Mouse (Mus musculus) urinary bladder, postnatal 4 days (tissue): ENCODE results near the gene Rpl9-ps1.

ENCODE experiments used
- DNase-seq, 2 experiments: peaks; one replicate each; pipeline ENCODE4 v3.0.0; 2021 to 2022; ENCODE audit warnings: low spot score in 2 of 2

Rpl9-ps1 gene

DNA sequence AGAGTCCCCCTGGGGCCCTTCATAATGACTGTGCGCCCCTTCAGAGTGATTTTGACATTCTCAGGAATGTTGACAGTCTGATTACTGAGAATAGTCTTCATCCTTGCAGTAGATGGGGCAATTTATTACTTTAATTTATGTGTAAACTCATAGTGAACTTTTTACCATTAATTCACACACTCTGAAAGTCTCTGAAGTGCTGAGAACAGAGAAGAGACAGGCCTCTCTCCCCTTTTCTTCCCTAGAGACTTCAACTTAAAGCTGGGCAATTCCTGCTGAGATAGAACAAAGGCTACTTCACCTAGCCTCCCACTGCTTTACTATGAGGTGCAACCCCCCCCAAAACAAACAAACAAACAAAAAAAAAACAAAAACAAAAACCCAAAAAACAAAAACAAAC lies at the start of gene Rpl9-ps1:
Rpl9-ps1 (minus strand) TSS at position 101 of the 400 bp plus-strand sequence.
- no peak for DNase-seq

DNA sequence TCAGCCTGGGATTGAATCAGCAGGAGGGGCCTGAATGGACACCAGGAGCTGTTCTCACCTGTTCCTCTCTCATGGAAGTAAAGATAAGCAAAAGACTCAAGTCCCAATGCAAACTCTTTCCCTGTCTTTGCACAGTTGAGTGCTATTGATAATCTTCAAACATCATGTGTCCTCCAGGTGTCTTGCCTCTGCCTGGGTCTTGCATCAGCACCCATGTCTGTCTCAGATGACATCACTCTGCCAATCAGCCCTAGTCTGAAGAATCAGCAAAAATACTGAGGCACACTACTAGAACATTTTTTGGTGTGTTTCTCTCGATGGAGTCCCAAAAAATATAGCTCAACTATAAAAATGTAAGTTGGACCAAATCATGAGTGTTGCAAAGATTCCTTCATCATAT lies 46.6 kb upstream of the Rpl9-ps1 start:
- no peak for DNase-seq

DNA sequence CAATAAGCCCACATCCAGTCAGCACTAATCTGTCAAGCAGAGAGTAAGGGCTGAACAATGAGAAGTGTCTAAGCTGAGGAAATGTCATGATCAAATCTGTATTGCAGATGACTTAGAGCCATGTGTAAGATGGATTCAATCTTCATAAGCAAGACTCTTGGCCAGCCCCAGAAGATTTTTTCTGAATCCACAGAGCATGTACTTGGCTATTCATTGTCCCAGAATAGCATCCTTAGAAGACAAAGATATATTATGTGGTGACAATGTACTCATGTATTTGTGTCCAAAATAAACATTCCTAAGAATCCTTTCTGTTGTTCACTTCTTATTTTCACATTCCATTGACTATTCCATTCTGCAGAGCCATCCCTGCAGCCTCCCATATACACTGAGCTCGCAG lies 44.5 kb upstream of the Rpl9-ps1 start:
- DNase-seq, result no peak

- no peak for DNase-seq
These were observed 30.2 kb upstream of the Rpl9-ps1 start for GRCm38 (mm10) chr11:83675665-83676064.

DNA sequence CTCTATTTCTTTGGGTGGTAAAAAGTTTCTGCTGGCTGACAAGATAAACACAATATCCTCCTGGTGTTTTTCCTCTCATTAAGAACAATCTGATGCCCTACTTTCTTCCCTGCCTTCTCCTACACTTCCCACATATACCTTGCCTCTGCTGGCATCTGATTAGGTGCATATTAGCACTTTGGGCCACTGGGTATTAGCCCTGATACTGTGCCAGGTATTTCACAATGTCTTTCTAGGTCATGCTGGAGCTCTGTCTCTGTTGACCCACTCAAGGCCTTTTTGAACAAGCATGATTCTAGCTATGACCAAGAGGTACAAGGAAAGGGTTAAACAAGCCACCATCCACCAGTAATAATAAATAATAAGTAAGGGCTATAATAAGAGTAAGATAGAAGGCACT lies 26.3 kb upstream of the Rpl9-ps1 start:
- no peak for DNase-seq

DNA sequence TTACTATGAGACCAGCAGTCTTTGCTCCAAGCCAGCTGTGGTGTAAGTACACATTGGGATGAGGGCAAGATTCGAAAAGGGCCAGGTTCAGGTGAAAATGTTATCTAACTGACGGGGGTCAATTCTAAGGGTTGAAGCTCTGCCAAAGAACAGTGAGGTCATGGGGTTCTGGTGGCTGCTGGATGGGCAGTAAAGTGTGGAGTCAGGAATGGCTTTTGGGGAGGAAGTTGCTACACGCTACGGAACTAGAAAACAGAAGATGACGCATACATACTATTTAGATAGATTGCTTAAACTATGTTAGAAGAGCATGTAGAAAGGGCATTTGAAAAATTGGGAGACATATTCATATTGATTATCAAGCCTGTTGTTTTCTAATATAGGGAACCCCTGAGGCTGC lies 18.1 kb upstream of the Rpl9-ps1 start:
- DNase-seq, result no peak

DNA sequence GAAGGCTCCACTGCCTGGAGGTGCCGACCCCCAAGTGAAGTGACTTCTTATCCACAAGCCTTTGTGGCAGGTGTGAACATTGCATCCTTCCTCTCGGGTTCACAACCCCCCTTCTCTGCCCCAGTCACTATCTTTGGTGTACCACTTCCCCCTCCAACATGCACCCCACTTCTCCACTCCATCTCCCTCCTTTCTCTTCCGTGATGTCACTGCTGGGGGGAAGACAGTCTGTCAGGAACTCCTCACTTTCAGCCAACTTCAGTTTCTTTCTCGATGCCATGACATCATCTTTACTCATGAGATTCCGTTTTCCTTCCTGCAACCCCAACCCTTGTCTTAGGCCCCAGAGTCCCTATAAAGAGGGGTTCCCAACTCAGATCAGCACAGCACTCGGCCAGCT lies 16.8 kb upstream of the Rpl9-ps1 start, which contains the start of gene Ccl4:
Ccl4 (plus strand) TSS at position 381 of the 400 bp plus-strand sequence.
- no peak for DNase-seq

- no peak for DNase-seq
These were observed 13.4 kb upstream of the Rpl9-ps1 start for GRCm38 (mm10) chr11:83658797-83659196.

- no peak for DNase-seq
These were observed 12.1 kb upstream of the Rpl9-ps1 start for GRCm38 (mm10) chr11:83657508-83657907.

DNA sequence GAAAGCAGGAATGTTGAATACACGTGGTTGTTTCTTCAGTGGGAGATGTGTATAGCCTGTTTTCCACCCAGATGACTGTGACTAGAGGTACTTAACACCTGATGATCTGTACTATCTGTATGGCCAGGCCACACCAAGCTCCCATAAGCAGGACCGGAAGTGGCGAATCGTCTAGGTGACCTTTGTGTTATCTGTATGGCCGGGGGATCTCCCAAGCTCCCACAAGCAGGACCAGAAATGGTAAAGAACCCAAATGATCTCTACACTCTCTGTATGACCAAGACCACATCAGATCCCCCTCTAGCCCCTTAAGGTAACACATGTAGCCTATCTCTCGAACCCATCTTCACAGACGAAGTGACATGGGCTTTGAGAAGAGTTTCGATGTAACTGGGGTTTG lies 9.2 kb upstream of the Rpl9-ps1 start:
- DNase-seq, result no peak

- DNase-seq, result no peak
These were observed 4.0 kb upstream of the Rpl9-ps1 start, which contains the start of gene Ccl3 for GRCm38 (mm10) chr11:83649305-83649841. Gene Ccl3, minus strand, starts transcription at chr11:83649355.

DNA sequence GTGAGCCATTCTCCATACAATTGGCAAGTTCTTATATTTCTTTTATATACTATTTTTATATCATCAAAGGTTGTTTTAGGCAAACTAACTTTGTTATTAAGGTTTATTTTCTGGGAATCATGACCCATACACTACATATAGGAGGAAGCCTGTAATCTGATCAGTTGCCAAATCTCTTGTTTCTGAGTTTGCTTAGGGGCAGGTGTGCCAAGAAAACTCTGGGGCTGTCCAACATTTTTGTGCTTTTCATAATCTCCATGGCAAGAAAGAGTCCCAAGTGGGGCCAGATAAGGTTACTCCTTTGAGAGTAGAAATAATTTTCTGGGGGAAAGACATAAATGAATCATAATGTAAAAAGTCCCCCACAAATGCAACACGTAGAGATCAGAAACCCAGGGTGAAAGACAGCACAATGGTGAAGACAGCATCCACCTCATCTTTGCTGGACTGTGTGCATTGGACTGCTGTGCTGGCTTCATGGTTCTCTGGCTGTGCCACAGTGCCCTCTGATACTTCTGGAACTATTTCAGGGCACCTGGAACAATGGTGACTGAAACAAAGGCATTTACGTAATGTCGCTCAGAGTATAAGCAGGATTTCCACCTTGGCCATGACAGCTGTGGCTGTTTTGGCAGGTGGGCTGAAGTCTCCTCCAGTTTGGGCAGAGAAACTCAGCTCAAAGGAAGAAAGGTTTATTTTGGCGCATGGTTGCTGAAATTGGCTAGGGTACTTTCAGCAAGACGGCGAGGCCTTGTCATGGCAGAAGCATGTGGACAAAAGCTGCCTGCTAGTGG lies 1.1 kb upstream of the Rpl9-ps1 start:
- DNase-seq, result no peak

- no peak for DNase-seq
These were observed 4.2 kb downstream of the Rpl9-ps1 start for GRCm38 (mm10) chr11:83641216-83641615.

GRCm38 (mm10) chr11:83640141-83640540 lies 5.3 kb downstream of the Rpl9-ps1 start:
- no peak for DNase-seq

GRCm38 (mm10) chr11:83639533-83639932 lies 5.9 kb downstream of the Rpl9-ps1 start:
- no peak for DNase-seq

- no peak for DNase-seq
These were observed 6.5 kb downstream of the Rpl9-ps1 start for GRCm38 (mm10) chr11:83638934-83639333.

DNA sequence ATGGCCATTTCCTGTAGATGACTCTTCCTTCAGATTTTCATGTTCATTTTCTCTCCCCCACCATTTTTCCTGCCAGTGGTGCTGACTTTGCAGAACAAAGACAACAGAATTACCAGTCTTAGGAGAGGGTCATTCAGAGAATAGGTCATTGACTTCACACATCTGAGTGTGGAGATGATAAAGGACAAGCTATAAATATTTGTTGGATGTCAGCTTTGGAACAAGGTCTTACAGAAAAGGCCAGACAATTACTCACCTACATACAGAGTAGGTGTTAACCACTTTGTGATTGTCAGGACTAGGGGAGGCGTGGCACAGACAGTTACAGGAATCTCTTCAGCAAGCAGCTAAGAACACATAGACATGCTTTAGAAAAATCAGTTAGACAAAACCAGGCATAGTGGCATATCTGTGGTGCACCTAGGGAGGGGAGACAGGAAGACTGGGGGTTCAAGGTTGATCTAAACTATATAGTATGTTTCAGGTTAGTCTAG lies 8.6 kb downstream of the Rpl9-ps1 start:
- DNase-seq, result no peak

DNA sequence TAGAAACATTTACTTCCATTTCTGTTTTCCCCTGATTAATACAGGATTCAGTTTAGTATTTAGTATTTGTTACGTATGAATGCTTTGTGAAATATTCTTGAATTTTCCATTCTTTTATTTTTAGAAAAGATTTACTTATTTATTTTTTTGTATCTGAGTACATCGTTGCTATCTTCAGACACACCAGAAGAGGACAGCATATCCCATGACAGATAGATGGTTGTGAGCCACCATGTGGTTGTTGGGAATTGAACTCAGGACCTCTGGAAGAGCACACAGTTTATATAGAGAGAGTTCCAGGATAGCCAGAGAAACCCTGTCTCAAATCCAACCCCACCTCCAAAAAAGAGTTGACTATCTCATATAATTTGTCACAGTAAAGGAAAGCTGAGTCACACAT lies 10.5 kb downstream of the Rpl9-ps1 start:
- DNase-seq, result no peak

DNA sequence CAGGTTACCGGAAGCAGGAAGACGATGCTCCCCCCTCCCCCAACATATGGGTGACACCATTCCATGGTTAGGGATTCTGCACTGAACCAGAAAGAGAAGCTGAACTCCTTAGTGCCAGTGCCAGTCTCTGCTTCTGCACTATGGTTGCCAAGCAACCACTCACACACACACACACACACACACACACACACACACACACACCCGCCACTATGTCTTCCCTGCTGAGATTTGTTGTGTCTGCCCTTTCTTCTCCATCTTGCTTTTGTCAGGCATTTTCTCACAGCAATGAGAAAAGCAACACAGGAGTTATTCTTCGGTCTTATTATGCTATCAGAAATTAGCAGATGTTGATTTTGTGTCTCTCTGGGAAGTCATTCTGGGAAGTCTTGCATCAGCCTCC lies 11.0 kb downstream of the Rpl9-ps1 start:
- no peak for DNase-seq

- DNase-seq, result no peak
These were observed 12.7 kb downstream of the Rpl9-ps1 start for GRCm38 (mm10) chr11:83632744-83633143.

DNA sequence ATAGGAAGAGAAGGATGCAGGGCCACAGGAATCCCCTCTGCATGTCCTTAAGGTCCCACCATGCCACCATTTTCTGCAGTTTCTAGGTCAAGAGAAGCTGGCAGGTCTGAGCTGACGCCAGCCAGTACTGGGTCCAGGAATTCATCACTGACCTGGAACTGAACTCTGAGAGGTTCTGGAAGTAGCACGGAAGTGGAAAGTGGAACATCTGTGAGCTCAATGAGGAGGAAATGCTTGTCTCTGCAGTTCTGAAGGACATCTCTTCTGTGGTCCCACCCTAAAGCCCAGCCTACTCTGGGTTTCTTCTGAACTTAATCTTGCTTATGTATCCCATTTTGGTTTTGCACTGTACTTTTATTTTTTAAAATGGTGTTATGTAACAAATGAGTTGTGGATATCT lies 14.4 kb downstream of the Rpl9-ps1 start:
- no peak for DNase-seq

DNA sequence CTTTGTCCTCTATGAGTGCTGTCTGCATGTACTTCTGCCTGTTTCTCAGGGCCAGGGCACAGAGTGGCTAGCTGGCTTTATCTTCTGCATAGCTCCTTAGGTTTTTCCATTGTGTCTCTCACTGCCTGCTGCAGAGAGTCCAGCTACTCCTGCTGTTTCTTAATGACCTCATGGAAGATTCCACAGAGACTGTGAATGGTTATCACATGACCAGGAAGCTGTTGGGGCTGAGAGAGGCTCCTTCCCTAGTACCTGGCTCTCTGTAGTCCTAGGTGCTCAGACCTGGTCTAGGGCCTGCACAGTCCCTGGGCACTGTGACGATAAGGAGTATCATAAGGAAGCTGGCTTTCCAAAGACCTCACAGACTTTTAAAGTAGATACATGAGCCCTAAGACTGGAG lies 14.8 kb downstream of the Rpl9-ps1 start:
- no peak for DNase-seq

DNA sequence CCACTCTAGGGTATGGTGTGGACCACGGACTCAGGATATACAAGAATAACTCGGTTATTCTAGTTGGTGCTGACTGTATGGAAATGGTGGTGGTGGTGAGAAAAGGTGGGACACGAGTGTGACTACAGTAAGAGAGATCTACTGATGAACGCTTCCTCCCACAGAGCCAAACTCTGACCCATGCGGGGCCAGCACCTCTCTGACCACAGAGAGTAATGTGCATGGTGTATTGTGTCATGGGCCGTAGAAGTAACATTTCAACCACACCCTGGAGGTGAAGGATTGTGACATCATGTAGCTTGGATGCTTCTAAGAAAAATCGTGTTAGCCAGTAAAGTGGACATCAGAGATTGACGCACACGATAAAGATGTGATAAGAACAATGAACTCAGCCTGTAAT lies 16.6 kb downstream of the Rpl9-ps1 start:
- DNase-seq, result no peak
